Mouse (Mus musculus): ENCODE data around the gene Eif4a2. TPM values are rescaled to one million over a fixed set of nuclear protein-coding genes. Genes with fewer than 3 reads are reported as not detected.
"Not testable (repeated sequence)": the region's sequence is repeated elsewhere in the genome, so short reads cannot be mapped to it uniquely, and the experiment has no call there.

Gene Eif4a2
- 100 to 1,000 TPM; 337 to 385 TPM for total RNA-seq (2021)
- polyA plus RNA-seq (2012; rRNA removed) = 128 and 287 TPM in 2 replicates
- long read RNA-seq, transcript Eif4a2-201 (11 exons, 2,208 nt) = major isoform, 200 of 309 reads
- long read RNA-seq, transcript Eif4a2-203 (11 exons, 1,227 nt) = minor isoform, 52 of 309 reads
- long read RNA-seq, transcript Eif4a2-202 (11 exons, 2,708 nt) = minor isoform, 7 of 309 reads
- long read RNA-seq, partial matches to known transcripts = 9 of 309 reads
- long read RNA-seq, other reads (novel, unspliced or antisense) = 37 of 309 reads

DNA sequence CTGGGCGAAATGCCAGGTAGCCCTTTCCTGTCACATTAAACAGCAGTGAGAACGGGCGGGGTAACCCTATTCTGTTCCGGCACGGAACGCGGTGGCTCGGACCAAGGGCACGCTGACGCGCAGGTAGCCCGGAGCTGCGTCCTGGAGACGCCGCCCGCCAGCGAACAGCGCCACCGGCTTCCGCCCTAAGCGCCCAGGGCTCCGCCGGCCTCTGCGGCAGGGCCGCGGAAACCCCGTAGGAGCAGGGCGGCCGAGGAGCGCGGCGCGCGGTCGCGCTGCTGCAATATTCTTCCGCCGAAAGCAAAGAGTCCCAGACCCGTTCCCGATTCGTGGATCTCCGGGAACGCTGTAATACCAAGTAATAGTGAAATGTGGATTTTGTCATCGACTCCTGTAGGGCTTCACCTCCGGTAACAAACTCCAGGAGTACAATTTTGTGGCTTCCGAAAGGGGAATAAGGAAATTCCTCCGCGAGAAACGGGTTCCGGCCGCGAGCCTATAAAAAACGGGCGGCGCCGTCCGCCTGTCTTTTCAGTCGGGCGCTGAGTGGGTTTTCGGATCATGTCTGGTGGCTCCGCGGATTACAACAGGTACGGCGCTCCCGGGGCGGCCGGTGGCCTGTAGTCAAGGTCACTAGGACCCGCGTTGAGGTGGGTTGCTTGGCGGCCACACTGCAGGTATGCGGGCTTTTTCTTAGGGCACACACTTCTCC, at the start of gene Eif4a2:
Eif4a2 (plus strand) TSS at position 214 of the 712 bp plus-strand sequence.
- peak; percentile 55 for TF ChIP-seq CTCF (IDR thresholded peaks at IDR 0.05)
- TF ChIP-seq POLR2A (IDR thresholded peaks at IDR 0.05; ENCODE audit: insufficient read depth, low read depth, low read length) = peak; percentile 96
- TF ChIP-seq EP300 (IDR thresholded peaks at IDR 0.05; ENCODE audit: insufficient read depth, low read depth, low read length) = peak; percentile 47; the same call in 1 of the 2 replicates
- Histone ChIP-seq H3K4me3 (peak within 1 kb of the TSS; percentile 97), H3K27me3 (ENCODE audit: control insufficient read depth, insufficient read depth, low read length) (no peaks in the 10 kb centered on the region), H3K36me3 (ENCODE audit: control insufficient read depth, insufficient read depth, low read length) (peaks cover 37% of the 10 kb centered on the region), H3K4me1 (ENCODE audit: control insufficient read depth, insufficient read depth, low read length) (peaks cover 2% of the 10 kb centered on the region), H3K9ac (ENCODE audit: low read depth, low read length) (peak within 1 kb of the TSS; percentile 98), H3K27ac (peak within 1 kb of the TSS; percentile 100), H3K79me2 (replicated peaks; ENCODE audit: control insufficient read depth, insufficient read depth, low read length) (peaks cover 7% of the 10 kb centered on the region)
- DNase-seq = peak; percentile 96
- WGBS = under 1% methylated on average over 71 of the region's 71 CpGs
- intact Hi-C loops (cut with DNase I) = loop anchor here (1.0 to 5.0 kb wide), 2 partner anchors 20 to 250 kb away; partner anchors contain the start of genes Dnajb11, Rfc4 and Tbccd1

DNA sequence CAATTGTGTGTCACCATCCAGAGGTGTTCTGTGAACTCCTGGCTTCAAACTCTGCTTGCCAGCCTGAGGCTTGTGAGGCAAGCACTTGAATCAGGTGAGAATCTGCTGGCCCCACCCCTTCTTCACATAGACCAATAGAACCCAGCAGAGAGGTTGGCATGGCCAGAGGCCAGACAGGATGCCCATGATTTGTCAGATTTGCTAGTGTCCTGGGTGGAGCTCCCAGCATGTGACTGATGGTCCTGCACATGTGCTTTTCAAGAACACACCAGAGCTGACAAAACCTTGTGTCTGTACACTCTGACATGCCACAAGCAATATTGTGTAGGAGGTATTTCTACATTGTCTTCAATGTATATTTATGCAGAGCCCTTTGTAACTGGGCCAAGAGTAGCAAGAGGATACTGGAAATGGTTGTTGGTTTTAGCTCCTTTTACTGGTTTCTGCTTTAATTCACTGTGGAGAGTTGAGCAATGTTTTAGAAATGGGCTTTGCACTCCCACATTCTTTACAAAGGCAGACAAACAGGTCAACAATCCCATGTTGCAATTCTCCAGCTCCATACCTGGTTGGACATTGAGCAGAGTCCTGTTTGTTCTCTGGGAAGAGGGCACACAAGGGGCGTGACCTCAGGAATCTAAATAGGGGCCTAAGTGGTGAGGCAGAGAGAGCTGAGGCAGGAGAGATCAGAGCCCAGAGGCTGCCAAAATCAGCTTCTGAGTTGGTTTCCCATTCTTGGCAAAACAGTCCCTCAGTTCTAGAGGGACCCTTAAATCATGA, 49.4 kb upstream of the Eif4a2 start, which contains the start of gene Kng1:
Kng1 (plus strand) TSS at position 198 of the 780 bp plus-strand sequence.
- H3K9ac ChIP-seq (ENCODE audit: low read depth, low read length); H3K27ac ChIP-seq; H3K79me2 ChIP-seq (replicated peaks; ENCODE audit: control insufficient read depth, insufficient read depth, low read length); H3K36me3 ChIP-seq (ENCODE audit: control insufficient read depth, insufficient read depth, low read length); intact Hi-C loops (cut with DNase I); H3K27me3 ChIP-seq (ENCODE audit: control insufficient read depth, insufficient read depth, low read length); DNase-seq; H3K4me1 ChIP-seq (ENCODE audit: control insufficient read depth, insufficient read depth, low read length); H3K4me3 ChIP-seq: not testable (repeated sequence)
- 93% methylated on average over 1 of the region's 1 CpGs for WGBS

DNA sequence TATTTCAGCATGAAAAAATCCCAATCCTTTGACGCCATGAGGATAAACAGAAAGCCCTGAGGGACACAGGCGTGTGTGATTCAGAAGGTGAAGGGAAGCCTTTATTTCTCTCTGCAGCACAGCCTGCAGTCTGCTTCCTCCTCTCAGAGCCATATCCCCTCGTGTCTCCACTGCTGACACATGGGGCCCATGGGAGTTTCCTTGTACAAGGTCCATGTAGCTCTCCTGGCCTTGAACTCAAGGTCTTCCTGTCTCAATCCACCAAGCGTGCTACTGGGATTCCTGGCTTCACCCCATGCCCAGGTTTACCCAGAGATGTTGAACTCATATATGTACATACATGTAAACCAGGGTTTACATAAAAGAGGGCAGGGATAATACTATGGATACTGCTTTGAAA, 47.6 kb upstream of the Eif4a2 start:
- H3K9ac ChIP-seq (ENCODE audit: low read depth, low read length); H3K27ac ChIP-seq; H3K36me3 ChIP-seq (ENCODE audit: control insufficient read depth, insufficient read depth, low read length); intact Hi-C loops (cut with DNase I); H3K27me3 ChIP-seq (ENCODE audit: control insufficient read depth, insufficient read depth, low read length); DNase-seq; H3K4me1 ChIP-seq (ENCODE audit: control insufficient read depth, insufficient read depth, low read length); H3K79me2 ChIP-seq (replicated peaks; ENCODE audit: control insufficient read depth, insufficient read depth, low read length); H3K4me3 ChIP-seq: not testable (repeated sequence)
- 42% methylated on average over 4 of the region's 4 CpGs for WGBS

DNA sequence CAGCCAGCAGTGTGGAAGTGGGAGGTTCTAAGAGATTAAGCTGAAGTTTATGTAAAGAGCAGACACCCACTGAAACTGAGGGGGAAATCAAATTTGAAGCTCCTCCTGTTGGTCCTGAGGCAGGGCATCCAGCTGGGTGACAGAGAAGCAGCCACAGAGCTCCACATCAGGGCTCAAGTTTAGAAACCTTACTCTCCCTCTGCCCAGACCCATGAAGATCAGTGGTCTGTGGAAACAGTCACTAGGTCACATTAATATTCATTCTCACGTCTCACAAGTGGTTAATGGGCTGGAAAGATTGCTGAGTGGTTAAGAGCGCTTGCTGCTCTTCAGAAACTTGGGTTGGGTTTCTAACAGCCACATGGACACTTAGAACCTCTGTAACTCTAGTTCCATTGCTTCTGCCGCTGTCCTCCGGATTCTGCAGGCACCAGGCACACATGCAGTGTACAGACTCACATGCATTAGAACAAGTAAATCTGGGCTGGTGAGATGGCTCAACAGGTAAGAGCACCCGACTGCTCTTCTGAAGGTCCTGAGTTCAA, 46.4 kb upstream of the Eif4a2 start:
- H3K36me3 ChIP-seq (ENCODE audit: control insufficient read depth, insufficient read depth, low read length) = not testable (repeated sequence)

DNA sequence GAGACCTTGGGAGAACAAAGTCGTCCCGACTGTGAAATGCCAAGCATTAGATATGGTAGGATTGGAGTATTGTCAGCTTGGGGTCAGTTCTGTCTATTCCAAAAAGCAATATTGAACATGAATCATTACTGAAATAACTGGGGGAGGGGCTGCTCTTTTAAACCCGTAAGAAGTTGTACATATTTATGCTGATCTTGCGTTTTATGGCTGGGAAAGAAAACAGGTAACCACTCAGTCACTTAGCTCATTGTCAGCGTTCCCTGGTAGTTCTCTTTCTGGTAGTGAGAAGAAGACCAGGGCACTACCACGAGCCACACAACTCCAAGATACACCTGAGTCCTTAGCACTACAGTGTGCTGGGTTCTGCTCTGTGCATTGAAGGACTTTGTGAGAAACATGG, 29.7 kb upstream of the Eif4a2 start:
- 73% methylated on average over 6 of the region's 6 CpGs for WGBS
- H3K27me3 ChIP-seq (ENCODE audit: control insufficient read depth, insufficient read depth, low read length); intact Hi-C loops (cut with DNase I); H3K27ac ChIP-seq; H3K4me1 ChIP-seq (ENCODE audit: control insufficient read depth, insufficient read depth, low read length); H3K79me2 ChIP-seq (replicated peaks; ENCODE audit: control insufficient read depth, insufficient read depth, low read length); H3K9ac ChIP-seq (ENCODE audit: low read depth, low read length); H3K4me3 ChIP-seq; DNase-seq; H3K36me3 ChIP-seq (ENCODE audit: control insufficient read depth, insufficient read depth, low read length): not testable (repeated sequence)

More for the DNA sequence above, 46.4 kb upstream of the Eif4a2 start:
- H3K4me3 ChIP-seq; H3K27me3 ChIP-seq (ENCODE audit: control insufficient read depth, insufficient read depth, low read length); H3K9ac ChIP-seq (ENCODE audit: low read depth, low read length); H3K4me1 ChIP-seq (ENCODE audit: control insufficient read depth, insufficient read depth, low read length); intact Hi-C loops (cut with DNase I); H3K79me2 ChIP-seq (replicated peaks; ENCODE audit: control insufficient read depth, insufficient read depth, low read length); H3K27ac ChIP-seq; DNase-seq: not testable (repeated sequence)
- 79% methylated on average over 5 of the region's 5 CpGs for WGBS

DNA sequence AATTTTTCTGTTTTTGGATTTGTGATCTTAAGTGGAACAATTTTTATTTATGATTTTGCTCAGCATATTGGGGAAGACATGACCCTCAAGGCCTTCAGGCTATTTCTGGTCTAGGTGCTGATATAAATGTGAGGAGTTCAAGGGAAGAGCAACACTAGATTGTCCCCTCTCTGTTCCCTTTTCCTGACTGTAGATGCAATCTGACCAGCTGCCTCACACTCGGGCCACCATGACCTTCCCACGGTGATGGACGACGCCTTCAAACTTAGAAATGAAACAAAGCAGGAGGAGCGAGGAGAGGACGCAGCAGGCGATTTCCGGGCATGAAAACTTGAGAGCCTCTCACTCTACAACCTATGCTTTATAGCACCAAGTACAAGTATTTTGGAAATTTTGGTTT, 20.1 kb upstream of the Eif4a2 start:
- DNase-seq; H3K4me3 ChIP-seq; H3K36me3 ChIP-seq (ENCODE audit: control insufficient read depth, insufficient read depth, low read length); intact Hi-C loops (cut with DNase I); H3K9ac ChIP-seq (ENCODE audit: low read depth, low read length); H3K27ac ChIP-seq; H3K79me2 ChIP-seq (replicated peaks; ENCODE audit: control insufficient read depth, insufficient read depth, low read length); H3K4me1 ChIP-seq (ENCODE audit: control insufficient read depth, insufficient read depth, low read length); H3K27me3 ChIP-seq (ENCODE audit: control insufficient read depth, insufficient read depth, low read length): not testable (repeated sequence)
- WGBS = 58% methylated on average over 8 of the region's 8 CpGs
